Mouse (Mus musculus) layer of hippocampus, postnatal 14 days (tissue): ENCODE measurements around the gene B3galt6. TPM values are rescaled to one million over a fixed set of nuclear protein-coding genes. Genes with fewer than 3 reads are reported as not detected.

Source experiments
- DNase-seq, 2 experiments: peaks; one replicate each; pipeline ENCODE4 v3.0.0; 2021 to 2022; ENCODE audit warnings: low spot score in 2 of 2, mixed read lengths in 1 of 2
- long read RNA-seq, 2 experiments: library from polyadenylated mRNA; stranded (forward); transcript quantifications; one replicate each; pipeline ENCODE4 v2.0.0; 2021
- total RNA-seq, 2 experiments: library from RNA; stranded (reverse); gene quantifications; 2 replicates each; pipeline ENCODE4 v1.2.3; 2021

B3galt6 gene
- 1 to 10 TPM; 9.0 to 9.7 TPM for total RNA-seq
- long read RNA-seq, experiment 1, transcript B3galt6-201 (1 exons, 3,184 nt), result major isoform, 50 of 50 reads
- long read RNA-seq, experiment 1, partial matches to known transcripts, result 0 of 50 reads
- long read RNA-seq, experiment 1, other reads (novel, unspliced or antisense), result 0 of 50 reads
- long read RNA-seq, experiment 2, transcript B3galt6-201 (1 exons, 3,184 nt), result major isoform, 56 of 56 reads
- long read RNA-seq, experiment 2, partial matches to known transcripts, result 0 of 56 reads
- long read RNA-seq, experiment 2, other reads (novel, unspliced or antisense), result 0 of 56 reads

DNA sequence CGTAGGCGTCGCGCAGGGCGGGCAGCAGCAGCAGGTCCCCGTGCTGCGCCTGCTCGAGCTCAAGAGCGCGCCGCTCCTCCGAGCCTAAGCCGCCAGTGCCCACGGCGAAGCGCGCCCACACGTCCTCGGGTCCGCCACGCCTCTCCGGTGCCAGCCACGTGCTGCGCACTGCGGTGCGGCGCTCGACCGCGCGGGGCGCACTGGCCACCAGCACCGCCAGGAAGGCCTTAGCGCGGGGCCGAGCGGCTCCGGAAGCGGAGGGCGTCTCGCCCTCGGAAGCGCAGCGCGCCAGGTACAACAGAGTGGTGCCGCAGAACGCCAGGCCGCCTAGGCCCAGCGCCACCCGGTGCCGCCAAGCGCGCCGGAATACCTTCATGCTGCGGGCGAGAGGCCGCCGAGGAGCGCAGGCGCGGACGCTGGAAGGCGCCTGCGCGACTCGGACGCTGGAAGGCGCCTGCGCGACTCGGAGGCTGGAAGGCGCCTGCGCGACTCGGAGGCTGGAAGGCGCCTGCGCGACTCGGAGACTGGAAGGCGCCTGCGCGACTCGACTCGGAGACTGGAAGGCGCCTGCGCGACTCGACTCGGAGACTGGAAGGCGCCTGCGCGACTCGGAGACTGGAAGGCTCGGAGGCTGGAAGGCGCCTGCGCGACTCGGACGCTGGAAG lies at the start of gene B3galt6, which contains the start of gene Sdf4:
Gene B3galt6, minus strand, starts transcription at position 409 of the 665 bp plus-strand sequence.
Gene Sdf4, plus strand, starts transcription at position 632 of the 665 bp plus-strand sequence.
- DNase-seq, result peak; percentile 86 to 93

- no peak for DNase-seq
These were observed 42.5 kb upstream of the B3galt6 start for GRCm38 (mm10) chr4:156034901-156035300.

- DNase-seq, result no peak
These were observed 41.9 kb upstream of the B3galt6 start for GRCm38 (mm10) chr4:156034301-156034700.

DNA sequence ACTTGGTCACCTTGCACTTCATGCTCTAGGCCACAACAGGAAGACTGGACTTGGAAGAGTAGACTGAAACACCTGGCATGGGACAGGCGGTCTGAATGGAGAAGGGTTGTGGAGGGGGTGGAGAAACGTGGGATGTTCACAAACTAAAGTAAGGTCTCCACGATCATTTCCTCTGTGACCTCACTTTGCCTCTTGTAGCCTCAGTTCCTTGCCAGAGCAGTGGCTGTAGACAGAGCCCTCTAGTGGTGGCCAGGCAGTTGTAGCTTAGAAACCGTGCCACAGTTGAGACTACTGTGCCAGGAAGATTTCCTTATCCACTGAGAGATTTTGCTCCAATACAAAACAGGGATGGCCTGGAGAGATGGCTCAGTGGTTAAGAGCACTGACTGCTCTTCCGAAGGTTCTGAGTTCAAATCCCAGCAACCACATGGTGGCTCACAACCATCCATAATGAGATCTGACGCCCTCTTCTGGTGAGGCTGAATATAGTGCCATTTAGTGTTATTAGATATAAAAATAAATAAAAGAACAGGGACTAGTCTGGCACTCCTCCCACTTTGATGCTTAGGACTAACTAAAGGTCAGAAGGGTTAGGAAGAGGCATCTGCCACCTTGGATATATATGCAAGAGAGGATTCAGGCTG lies 41.1 kb upstream of the B3galt6 start:
- peak in 1 of 2 experiments; percentile 14 for DNase-seq

DNA sequence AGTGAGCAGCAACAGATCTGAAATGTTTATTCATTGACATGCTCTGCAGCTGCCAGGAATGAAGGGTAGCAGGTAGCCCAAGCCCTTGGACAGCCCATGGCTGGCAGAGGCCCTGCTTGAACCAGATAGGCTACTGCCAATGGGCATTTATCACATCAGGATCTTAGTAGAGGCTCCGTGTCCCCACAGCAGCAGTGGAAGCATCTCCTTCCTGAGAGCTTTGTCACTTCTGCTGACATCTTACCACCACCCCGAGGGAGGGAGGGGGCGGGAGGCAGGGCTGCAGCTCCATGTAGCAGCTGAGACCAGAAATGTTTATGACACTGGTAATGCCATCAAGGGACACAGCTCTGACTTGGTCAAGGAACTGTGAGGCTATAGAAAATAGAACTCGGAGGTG lies 40.4 kb upstream of the B3galt6 start:
- DNase-seq, result no peak

GRCm38 (mm10) chr4:156031593-156032391 lies 39.3 kb upstream of the B3galt6 start:
- peak; percentile 70 to 86 for DNase-seq

GRCm38 (mm10) chr4:156031255-156031592 lies 38.8 kb upstream of the B3galt6 start:
- DNase-seq, result no peak

DNA sequence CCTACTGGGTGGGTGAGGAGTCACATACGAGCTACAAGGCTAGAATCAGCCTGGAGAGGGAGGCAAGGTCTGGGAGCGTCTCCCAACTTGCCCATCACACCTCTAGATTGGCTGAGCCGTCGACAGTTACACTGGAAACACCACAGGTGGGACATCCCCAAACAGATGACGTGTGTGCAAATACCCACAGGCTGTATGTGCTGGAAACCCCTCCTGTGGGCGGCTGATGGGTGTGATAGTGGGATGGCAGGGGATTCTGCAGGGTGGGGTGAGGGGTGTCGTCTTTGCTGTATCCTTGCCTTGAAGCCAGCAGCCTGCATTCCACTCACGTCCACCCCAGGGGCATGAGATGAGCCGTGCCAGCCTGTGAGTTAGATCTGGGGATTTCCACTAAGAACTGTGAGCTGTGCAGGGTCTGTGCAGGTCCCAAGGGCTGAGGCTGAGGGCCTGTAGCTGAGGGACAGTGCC lies 38.2 kb upstream of the B3galt6 start:
- no peak for DNase-seq

- DNase-seq, result no peak
These were observed 36.1 kb upstream of the B3galt6 start for GRCm38 (mm10) chr4:156028580-156028979.

DNA sequence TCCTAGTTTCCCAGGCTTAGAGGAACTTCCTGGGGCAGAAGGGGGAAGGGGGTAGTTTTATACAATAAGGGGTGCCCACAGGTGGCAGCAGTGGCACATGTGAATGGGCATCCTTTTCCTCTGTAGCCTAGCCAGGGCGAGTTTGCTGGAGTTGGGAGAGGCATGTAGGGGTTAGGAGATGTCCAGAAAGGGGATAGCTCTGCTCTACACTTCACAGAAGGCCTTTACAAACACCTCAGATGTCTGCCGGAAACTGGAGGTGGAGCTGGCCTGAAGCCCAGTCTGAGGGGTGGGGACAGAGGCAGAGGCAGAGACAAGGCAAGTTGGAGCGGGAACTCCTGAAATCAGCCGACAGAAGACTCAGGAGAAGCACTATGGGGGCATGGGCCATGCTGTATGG lies 33.6 kb upstream of the B3galt6 start, which contains the start of gene Tnfrsf18:
Gene Tnfrsf18, plus strand, starts transcription at position 152 of the 400 bp plus-strand sequence.
- peak in 1 of 2 experiments; percentile 25 for DNase-seq

DNA sequence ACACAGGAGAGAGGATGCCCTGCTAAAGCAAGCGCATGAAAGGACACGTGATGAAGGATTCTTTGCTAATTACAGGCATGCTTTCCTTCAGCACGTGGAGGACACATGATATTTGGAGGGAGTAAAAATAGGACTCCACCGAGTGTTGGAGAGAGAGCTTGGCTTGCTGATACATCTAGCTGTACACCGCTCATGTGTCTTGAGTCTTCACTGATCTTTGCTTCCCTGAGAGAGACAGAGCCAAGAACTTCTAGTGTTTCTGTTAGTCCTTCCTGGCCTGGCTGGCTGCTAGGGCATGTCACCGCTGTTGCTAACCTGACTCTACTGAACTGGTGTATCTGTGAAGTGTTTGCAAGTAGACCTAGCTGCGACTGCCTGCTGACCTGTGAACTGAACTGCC lies 31.7 kb upstream of the B3galt6 start:
- DNase-seq, result no peak

GRCm38 (mm10) chr4:156023520-156023919 lies 31.1 kb upstream of the B3galt6 start:
- no peak for DNase-seq

DNA sequence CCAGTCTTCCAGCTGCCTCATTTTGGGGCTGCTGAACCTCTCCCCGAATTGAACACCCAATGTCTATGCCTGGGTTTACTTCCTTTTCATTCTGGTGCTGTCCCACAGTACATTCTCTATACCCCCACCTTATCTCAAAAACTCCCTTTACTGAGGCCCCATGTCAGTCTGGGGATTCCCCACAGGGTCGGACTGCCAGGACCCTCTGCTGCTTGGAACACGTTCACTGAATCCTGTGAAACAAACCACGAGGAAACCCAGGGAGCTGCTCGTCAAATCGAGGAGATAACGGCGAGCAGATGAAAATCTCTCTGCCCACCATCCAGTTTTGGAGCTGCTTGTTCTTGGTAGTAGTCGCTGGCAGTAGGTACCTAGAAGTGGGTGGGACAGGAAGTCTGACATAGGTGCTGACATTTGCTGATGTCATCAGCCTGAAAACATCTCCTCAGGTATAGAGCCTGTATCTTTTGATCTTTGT lies 29.5 kb upstream of the B3galt6 start:
- DNase-seq, result no peak

GRCm38 (mm10) chr4:156021381-156021780 lies 28.9 kb upstream of the B3galt6 start:
- no peak for DNase-seq

GRCm38 (mm10) chr4:156019771-156020170 lies 27.3 kb upstream of the B3galt6 start:
- no peak for DNase-seq

DNA sequence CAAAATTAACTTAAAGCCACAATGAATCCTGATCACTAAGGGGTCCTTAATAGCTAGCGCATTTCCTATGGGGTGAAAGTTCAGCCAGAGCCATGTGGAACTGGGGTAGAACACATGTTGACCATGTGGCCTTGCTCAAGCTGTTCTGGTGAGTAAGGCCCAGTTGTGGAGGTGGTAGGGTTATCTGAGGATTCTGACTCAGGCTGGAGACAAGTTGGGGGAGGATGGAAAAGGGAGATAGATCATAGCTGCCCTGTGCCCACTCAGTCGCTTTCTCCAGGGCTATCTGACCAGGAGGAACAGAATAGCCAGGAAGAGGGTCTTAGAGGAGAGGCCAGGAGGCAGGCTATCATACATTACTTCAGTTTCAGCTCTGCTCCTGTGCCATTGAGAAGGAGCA lies 22.0 kb upstream of the B3galt6 start:
- no peak for DNase-seq

DNA sequence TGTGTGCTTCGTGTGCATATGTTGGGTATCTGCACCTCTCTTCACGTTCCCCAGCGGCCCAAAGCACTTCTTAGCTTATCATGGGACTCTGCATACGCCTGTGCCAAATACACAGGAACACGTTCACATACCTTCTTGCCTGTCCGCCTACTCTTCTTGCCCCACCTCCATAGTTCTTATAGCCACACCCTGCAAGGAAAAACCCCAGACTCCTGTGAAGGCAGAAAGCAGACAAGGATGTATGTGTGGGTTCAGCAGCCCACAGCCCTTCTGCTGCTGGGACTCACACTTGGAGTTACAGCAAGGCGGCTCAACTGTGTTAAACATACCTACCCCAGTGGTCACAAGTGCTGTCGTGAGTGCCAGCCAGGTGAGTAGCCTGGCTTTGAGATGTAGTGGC lies 21.2 kb upstream of the B3galt6 start, which contains the start of gene Tnfrsf4:
Gene Tnfrsf4, plus strand, starts transcription at position 207 of the 400 bp plus-strand sequence.
- DNase-seq, result no peak

GRCm38 (mm10) chr4:156008369-156008768 lies 15.9 kb upstream of the B3galt6 start:
- DNase-seq, result no peak

DNA sequence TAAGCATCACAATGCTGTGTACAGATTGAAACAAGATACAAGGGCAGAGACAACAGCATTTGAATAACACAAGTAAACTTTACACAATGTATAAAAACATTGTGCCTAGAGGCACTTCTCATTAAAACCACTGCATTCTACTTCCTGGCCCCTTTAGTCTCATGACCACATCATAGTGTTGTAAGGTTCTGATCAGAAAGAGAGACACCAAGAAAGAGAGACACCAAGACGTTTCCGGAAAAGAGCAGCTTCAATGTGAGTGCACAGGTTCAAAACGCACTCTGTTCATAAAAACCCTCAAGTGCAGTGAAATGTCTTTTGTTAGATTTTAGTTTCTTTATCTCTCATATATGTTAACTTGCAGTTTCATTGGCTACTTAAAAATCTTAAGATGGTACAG lies 11.7 kb upstream of the B3galt6 start:
- no peak for DNase-seq

GRCm38 (mm10) chr4:155993606-155994005 lies 1.2 kb upstream of the B3galt6 start:
- no peak for DNase-seq
